Mouse (Mus musculus): Measurements from ENCODE around the gene Wwc2.
A peak's percentile ranks its signal among the peaks of the same experiment; 100 is the strongest.

Gene Wwc2

DNA sequence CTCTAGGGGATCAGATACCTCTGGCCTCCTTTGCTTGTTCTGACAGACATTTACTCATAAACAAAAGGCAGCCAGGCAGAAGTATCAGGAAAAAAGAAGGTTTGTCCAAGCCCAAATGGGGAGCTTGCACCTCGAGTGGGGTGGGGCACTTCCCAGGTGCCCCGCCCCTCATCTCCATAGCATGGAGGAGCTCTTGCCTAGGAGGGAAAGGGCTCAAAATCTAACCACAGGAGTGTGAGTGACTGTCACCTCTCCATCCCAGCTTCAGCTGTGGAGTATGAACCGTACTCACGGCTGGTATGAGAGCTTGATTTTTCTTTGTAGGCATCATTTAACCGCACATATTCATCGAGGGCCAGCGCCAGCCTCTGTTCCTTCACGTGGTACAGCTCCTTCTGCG is 90.4 kb downstream of the Wwc2 start:
- no peak for DNase-seq (ENCODE audit: low spot score)

DNA sequence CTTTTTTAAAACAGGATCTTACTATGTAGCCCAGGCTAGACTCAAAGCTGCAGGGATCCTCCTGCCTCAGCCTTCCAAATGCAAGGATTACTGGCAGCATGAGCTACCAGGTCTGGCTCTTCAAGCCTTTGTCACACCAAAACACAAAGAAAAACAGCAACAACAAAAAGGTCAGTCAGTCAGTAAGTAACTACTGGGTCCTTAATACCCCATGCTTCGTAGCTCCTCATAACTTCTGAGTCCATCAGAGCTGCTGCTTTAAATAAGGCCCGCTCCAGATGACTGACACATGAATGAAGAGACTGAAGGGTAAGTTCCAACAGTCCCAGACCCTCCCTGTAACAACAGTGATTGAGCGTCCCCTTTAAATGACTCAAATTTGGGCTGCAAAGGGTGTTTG is 90.8 kb downstream of the Wwc2 start:
- no peak for DNase-seq (ENCODE audit: low spot score)

DNA sequence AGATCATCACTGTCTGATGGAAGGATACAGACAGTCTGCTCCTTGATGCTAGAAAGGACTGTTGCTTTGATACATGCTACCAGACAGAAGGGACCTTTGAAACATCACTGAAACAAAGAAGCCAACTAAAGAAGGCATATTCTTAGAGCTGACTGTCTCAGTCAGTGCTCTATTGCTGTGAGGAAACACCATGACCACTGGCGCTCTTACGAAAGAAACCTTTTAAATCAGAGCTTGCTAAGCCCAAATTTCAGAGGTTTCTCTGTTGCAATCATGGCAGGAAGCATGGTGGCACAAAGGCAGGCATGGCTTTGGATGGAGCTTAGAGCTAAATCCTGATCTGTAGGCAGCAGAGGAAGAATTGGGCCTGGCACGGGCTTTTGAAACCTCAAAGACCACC is 98.3 kb downstream of the Wwc2 start:
- DNase-seq (ENCODE audit: low spot score) = no peak

DNA sequence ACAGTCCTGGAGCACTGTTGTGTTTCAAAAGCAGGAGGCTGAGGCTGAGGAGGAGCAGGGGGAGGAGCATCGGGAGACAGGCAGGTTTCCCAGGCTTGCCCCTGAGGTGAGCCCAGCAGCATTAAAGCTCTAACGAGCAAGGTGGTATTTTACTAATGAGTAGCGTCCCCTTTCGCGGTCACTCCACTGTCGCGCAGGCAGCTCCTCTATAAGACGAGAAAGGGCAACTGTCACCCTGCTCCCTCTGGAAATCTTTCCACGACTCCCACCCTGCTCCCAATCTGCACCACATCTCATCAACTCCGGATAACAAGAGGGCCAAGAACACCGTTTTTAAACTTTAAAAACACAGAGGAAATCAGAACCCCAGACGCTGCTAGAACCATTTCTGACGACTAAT is 99.1 kb downstream of the Wwc2 start:
- DNase-seq (ENCODE audit: low spot score) = no peak

DNA sequence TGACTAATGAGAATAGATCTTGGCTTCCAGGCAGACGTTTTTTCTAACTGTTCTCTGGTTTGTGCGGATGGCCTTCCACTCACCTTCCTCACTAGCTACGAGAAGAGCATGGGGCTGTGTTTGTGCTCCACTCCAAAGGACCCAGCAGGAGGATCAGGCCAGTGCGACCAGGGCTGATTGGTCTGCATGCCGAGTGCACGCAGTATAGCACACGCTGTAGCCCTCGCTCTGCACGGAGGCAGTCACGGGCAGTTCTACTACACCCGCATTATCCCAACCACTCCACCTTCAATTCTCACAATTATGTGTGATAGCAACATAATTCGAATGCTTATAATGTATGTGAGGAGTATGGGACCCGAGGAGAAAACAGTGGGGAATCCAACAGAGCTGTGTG is 99.9 kb downstream of the Wwc2 start:
- no peak for DNase-seq (ENCODE audit: low spot score)

DNA sequence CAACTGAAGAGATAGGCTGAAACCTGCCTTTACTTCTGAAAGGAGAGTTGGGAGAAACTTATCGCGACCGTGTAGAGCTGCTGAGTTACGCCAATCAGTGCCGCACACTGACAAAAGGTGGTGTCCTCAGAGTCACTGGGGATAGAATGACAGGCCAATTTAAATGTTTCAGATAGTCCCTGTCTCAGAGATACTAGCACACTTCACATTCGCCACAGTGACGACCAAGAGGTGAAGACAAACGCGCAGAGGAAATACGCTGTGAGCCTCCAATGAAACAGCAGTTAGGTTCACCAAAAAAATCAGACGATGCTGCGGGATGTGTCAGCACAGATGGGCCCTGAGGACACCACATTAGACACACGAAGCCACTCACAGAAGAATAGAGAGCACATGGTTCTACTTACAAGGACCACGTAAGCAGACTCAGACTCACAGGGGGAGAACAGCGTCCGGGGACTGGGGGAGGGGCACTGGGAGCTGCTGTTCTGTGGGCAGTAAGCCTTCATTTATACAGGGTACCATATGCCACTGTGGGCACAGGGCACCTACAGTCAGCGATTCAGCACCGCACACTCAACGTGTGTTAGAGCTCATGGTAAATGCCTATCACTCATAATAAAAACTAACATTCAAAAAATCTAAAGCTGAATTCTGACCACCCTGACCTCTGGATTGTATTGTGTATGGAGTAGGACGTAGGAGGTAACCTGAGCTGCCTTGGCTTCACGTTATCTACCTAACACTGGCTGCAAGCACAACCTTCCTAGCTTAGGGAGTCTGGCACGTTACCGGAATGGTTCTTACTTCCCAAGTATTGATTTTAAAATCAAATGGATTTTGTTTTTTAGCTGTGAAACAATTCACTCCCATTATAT is 100.5 kb downstream of the Wwc2 start:
- DNase-seq (ENCODE audit: low spot score) = no peak

DNA sequence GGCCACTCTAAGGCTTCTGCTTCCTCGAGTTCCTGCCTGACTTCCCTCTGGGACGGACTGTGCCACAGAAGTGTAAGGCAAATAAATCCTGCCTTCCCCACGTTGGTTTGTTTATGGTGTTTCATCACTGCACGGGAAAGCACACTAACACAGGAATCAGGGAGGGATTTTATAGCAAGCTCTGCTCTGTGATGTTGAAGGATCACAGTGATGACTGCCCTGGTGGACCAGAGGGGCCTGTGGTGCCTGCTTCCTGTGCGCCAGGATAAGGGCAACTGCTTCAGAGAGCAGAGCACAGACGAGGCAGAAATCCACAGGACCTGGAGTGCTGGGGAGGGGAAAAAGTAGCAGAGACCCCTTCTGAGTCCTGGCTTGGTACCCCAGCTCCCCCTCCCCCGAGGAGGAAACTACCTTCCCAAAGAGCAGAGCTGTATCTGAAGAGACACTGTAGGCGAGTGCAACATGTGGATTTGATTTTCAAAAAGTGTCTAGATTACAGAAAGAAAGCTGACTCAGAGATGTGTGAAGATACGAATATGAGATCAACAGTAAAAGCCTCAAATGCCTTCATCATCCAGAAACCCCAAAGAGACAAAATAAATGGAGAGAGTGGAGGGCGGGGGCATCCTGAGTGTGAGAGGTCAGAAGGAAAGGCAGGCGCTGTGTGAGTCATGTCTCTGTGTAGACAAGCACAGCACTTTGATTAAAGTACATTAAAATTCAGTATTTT is 101.7 kb downstream of the Wwc2 start:
- no peak for DNase-seq (ENCODE audit: low spot score)

DNA sequence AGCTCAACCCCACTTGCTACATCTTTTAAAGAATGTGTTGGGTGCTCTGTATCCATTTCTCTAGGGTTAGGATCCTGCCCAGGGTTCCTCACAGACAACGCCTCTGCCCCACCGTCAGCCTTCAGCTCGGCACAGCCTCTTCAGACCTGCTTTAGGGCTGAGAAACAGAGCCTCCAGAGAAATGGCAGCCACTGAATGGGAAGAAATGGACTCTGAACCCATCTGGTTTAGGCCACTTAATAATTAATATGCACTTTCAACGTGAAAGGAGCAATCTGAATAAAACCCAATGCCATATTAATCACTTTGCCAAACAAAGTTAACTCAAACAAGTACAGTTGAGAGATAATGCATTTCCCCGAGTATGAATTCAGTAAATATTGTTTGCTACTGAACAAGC is 106.4 kb downstream of the Wwc2 start:
- no peak for DNase-seq (ENCODE audit: low spot score)

DNA sequence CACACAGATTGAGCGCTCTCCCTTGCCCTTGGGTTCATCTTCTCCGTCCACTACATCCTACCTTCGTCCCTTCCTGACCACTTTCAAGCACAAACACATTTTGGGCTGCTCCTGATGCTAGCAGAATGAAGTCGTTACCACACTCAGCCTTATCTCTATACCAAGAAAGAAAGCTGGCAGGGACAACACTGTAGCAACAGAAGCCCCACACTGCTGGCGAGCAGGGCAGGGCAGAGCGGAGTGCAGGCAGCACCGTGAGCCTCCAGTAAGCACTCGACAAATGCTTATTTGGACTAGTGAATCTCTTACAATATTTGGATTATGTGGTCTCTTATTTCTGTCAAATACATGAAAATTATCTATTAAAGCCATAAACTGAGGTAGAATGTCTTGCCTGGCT is 107.0 kb downstream of the Wwc2 start:
- DNase-seq (ENCODE audit: low spot score) = no peak

DNA sequence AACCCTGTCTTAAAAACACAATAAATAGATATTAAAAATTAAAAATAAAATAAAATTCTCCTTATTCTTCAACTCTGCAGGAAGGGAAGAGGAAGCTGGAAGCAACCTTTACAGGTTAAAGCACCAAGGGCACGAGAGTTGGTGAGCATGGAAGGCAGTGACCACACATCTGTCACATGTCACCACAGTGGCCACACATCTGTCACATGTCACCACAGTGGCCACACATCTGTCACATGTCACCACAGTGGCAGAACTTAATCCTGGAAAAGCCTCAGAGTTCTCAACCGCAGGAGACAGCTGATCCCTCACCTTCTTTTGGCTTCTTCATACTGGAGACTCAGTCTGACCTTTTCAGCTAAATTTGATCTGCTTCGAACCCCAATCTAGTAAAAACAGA is 112.2 kb downstream of the Wwc2 start:
- no peak for DNase-seq (ENCODE audit: low spot score)

DNA sequence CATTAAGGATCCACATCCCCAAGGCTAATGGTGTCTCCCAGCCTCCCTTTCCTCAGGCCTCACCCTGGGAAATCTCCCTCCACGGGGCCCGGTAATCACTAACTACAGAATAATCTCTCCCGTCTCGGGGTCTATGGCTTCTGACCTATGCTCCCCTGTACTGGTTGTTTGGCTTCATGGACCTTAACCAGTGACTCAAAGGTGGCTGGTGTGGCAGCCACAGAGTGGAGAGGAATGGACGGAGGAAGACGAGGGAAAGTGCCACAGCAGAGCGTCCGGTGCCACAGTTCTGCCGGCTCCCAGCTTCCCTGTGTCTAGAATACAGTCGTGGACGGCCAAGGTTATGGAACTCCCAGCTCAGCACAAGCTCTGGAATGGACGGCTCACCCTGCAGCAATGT is 114.9 kb downstream of the Wwc2 start:
- no peak for DNase-seq (ENCODE audit: low spot score)

DNA sequence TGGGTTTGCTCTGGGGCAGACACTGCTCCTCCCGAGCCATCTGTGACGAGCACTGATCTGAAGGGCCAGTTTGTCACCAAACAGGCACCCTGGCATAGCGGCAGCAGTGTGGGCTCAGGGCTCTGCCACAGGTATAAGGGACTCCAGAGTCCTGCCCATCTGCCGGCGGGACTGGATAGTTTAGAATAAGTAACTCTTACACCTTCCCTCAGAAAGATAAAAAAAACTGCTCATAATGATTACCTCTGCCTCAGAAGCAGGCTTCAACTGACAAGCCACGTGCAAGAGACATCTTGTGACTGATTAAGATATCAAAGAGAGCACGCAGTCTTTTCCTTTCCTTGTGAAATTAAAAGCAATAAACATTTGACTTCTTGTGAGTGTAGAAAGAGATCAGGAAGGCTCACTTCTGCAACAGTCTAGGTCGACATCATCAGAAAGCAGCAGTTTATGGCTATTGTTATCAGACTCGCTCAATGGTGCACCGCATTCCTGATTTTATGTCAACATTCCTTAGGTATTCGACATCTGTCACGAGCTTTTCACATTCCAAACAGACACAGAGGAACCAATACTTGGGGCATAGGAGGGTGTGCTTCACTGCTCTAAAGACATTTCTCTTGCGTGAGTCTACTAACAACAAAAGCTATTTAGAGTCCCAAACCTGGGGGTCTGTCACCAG is 116.1 kb downstream of the Wwc2 start:
- DNase-seq (ENCODE audit: low spot score) = no peak

DNA sequence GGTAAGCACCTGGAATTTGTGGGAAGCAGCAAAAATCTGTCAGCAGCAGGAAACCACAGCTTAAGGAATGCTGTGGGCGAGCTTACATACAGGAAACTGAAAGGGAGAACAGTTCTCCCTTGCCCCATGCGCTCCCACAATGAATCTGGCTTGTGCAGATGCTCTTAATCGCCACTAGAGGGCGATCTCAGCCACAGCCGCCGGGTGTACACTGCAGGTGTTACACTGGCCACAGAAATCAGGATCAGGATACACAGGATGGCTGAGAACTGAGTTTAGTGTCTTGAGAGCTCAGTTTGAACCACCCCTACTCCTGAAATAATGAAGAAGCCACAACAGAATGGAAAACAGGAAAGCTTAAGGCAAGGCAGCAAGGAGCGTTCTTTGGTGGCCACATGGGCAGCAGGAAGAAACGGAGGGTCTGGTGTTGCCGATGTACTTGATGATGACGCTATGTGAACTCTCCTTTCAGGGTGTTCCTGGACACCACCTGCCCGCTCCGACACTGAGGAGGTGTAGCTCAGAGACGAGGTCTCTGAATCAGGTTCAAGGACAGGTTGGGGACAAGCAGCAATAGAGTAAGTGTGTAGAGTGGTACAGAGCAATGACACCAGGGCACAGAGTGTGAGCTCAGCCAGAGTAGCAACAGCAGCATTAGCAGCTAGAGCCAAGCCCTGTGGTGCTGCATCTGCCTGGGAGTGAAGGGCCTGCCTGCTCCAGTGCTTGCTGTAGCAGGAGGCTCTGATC is 118.2 kb downstream of the Wwc2 start:
- peak; percentile 14 for DNase-seq (ENCODE audit: low spot score)

DNA sequence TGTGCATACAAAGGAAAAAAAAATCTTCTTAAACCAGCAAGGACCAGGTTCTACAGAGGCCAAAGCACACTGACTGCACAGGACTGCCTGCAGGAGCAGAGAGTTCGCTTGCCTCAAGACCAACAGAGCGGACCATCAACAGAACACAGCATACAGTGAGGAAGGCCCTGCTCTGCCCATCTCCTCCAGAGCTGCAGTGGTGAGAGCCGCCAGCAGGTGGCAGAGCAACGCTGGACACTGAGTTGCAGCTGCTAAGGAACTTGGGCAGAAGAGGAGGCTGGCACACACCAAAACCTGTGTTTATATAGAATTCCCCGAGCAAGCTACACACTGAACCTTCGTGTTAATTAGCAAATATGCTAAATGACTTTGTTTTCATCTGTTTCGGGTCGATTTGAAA is 123.7 kb downstream of the Wwc2 start:
- DNase-seq (ENCODE audit: low spot score) = peak; percentile 82

DNA sequence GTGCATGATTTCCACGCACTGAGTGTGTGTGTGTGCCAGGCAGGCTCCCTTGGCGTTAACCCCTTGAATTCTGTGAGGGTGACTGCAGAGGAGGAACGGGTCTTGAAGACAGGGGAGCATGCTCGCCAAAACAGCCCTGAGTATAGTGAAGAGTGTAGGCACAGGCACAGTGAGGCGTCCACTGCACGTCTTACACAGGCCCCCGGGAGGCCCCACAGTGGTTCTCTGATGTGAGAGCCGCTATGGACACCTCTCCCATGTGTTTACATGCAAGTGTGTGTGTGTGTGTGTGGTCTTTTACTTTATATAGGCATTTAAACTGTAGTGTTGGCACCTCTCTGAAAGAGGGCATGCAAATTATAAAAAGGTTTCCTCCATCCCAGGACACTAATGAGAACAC is 124.2 kb downstream of the Wwc2 start:
- DNase-seq (ENCODE audit: low spot score) = no peak

DNA sequence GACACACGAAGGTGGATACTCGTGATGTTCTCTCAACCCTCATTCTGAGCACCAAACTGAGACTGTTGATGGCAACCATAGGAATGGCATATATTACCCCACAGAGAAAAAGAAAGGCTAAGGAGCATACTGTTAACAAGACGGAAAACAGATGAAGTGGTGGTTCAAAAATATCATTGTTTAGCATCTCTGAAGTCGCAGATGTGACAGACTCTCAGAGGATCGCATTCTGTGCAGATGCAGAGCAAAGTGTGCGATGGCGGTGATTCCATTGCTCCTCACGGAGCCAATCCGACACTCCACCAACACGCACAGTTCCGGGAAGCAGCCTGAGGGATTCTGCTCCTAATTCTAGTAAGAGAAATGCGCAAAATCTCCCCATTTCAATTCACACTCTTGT is 131.5 kb downstream of the Wwc2 start:
- DNase-seq (ENCODE audit: low spot score) = no peak

DNA sequence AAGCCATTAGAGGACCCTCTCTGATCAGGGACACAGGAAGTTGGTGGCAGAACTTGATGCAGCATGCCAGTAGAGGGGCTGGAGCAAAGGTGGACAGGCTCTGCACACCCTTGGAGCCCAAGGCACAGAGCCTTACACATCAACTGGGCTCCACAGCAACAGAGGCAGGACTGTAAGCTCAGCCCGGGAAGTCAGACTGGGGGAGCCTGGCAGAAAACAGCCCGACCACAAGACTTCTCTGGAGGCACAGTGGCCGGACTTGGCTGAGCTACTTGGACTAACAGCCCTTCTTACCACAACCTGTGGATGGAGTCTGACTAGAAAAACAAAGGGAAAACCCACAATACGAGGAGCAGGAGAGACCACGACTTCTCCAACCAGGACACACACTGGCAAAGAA is 137.4 kb downstream of the Wwc2 start:
- no peak for DNase-seq (ENCODE audit: low spot score)

DNA sequence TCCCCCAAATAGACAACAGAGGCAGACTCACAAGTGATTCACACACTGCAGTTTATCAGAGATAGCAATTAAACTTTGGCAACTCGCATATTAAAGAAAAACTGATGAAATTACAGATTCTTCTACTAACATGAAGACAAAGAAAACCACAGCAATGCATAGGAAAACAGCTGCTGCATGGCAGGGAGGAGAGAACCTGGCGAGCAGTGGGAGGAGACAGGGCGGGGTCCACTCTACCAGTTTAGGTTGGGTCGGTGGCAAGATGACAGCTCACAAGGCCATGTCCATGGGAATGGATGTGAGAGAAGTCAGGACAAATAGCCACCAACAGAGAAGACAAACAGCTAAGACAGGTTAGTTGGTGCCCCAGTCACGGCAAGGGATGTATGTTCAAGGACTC is 138.0 kb downstream of the Wwc2 start:
- DNase-seq (ENCODE audit: low spot score) = no peak

DNA sequence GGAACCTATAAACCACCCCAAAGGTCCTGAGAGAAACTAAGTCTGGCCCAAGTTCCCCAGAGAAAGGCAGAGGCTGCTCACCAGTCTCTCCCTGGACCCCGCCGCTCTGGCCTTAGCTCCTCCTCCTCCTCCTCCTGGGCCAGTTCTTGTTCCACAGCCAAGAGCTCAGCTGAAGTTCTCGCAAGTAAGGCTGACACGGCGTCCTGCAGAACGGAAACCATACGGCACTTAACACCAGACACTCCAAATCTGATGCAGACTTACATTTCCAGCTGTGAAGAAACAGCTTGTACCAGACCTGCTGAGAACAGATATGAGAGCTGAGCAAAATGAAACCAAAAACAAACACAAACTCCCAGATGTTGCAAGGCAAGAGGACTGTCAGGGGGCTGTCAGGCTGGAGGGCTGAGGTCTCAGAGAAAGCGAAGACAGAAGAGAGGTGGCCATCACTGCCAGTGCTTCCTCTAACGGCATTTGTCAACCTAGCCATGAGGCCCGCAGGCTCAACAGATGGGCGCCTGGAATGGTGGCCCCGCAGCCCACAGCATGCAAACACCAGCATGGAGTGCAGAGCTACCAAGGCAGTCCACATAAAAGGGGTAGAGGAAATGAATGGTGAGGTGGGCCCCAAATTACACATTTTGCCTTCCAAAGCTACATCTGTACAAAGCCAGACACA is 138.8 kb downstream of the Wwc2 start:
- DNase-seq (ENCODE audit: low spot score) = no peak

DNA sequence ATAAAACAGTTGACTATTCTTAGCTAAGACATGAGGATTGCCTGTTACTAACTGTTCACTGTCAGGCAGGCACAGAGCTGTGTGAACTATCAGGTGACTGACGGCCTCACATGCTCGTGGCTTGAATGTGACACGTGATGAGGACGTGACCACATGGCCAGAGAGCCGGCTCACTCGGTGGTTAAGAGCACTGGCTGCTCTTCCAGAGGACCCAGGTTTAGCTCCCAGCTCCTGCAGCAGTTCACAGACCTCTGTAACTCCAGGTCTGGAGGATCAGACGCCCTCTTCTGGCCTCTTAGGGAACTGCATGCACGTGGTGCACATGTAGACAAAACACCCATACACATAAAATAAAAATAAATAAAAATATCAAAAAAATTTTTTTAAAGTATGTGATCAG is 140.9 kb downstream of the Wwc2 start:
- no peak for DNase-seq (ENCODE audit: low spot score)

DNA sequence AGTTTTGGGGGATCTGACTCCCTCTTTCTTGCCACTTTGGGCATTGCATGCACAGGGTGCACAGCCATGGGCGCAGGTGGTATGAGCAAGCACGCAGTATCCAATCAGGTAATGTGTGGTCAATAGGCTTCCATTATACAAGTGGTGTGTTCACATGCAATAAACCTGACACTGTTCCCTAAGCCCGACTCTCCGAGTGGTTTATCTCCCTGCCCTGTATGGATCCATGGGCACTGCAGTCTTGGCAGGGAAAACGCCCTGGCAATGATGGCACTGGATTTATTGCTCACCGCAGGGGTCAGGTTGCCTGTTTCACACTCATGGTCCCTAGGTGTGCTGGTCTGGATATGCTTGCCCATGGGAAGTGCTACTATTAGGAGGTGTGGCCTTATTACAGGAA is 142.8 kb downstream of the Wwc2 start:
- DNase-seq (ENCODE audit: low spot score) = no peak

DNA sequence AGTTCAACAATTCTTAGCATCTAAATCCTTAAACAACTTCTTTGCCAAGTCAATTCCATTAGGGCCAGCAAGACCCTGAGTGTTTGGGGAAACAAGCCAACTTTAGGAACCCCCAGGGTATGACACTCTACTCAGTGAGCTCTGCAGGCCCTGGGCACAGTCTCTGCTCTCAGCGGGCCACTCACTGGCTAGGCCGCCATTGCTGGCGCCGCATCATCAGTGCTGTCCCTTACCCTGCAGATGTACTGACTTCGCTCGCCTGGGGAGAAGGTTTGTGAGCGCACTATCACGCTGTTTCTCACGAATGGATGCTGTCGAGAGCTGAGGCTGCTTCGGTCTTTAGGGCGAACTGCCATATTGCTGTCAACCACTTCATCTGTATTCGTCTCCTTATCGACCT is 143.6 kb downstream of the Wwc2 start:
- DNase-seq (ENCODE audit: low spot score) = no peak
